Mouse (Mus musculus) ES-Bruce4 (cell line): ENCODE results near the gene Gmcl1. TPM values are rescaled to one million over a fixed set of nuclear protein-coding genes. Genes with fewer than 3 reads are reported as not detected.

Experiments used
- H3K27ac ChIP-seq: 2 replicates; pipeline ENCODE4 v1.5.1; 2012; ENCODE audit warnings: low read length, inconsistent platforms; ENCODE audit not compliant: insufficient read depth
- H3K27me3 ChIP-seq: 2 replicates; pipeline ENCODE4 v1.6.1; 2012; ENCODE audit warnings: mild to moderate bottlenecking, low read length, inconsistent platforms; ENCODE audit not compliant: control insufficient read depth, poor library complexity, insufficient read depth, severe bottlenecking
- H3K36me3 ChIP-seq: 2 replicates; pipeline ENCODE4 v1.6.1; 2012; ENCODE audit warnings: inconsistent platforms, mild to moderate bottlenecking, low read length, moderate library complexity; ENCODE audit not compliant: control insufficient read depth, poor library complexity, insufficient read depth, severe bottlenecking
- H3K4me1 ChIP-seq: one replicate; pipeline ENCODE4 v1.8.1; 2011; ENCODE audit warnings: low read length; ENCODE audit not compliant: control insufficient read depth, insufficient read depth
- H3K4me3 ChIP-seq: 2 replicates; pipeline ENCODE4 v1.5.1; 2011; ENCODE audit warnings: low read depth, mild to moderate bottlenecking, low read length
- H3K9ac ChIP-seq: 2 replicates; pipeline ENCODE4 v1.6.1; 2012; ENCODE audit warnings: low read depth, mild to moderate bottlenecking, inconsistent platforms; ENCODE audit not compliant: poor library complexity, severe bottlenecking
- H3K9me3 ChIP-seq: replicated peaks from 2 replicates; pipeline ENCODE4 v1.6.1; 2012; ENCODE audit warnings: mild to moderate bottlenecking, low read length, inconsistent platforms; ENCODE audit not compliant: control insufficient read depth, poor library complexity, insufficient read depth, severe bottlenecking
- CTCF ChIP-seq: IDR thresholded peaks from one replicate; pipeline ENCODE4 v1.8.1; 2011; ENCODE audit warnings: low read depth, low read length
- EP300 ChIP-seq: IDR thresholded peaks from 2 replicates; pipeline ENCODE4 v1.6.1; 2011; ENCODE audit warnings: low read depth, low read length; ENCODE audit not compliant: insufficient read depth
- POLR2A ChIP-seq: IDR thresholded peaks from one replicate; pipeline ENCODE4 v1.8.1; 2011; ENCODE audit warnings: low read length; ENCODE audit not compliant: insufficient read depth
- polyA plus RNA-seq: library from polyadenylated mRNA; stranded (reverse); fragments of >200 nt; gene quantifications from 2 replicates; pipeline ENCODE4 v1.2.4, GENCODE M21; 2011; ENCODE audit warnings: low read depth; ENCODE audit not compliant: missing spikeins, insufficient read depth, insufficient read length

Gmcl1 gene
- polyA plus RNA-seq = 21.4 and 22.9 TPM in 2 replicates

DNA sequence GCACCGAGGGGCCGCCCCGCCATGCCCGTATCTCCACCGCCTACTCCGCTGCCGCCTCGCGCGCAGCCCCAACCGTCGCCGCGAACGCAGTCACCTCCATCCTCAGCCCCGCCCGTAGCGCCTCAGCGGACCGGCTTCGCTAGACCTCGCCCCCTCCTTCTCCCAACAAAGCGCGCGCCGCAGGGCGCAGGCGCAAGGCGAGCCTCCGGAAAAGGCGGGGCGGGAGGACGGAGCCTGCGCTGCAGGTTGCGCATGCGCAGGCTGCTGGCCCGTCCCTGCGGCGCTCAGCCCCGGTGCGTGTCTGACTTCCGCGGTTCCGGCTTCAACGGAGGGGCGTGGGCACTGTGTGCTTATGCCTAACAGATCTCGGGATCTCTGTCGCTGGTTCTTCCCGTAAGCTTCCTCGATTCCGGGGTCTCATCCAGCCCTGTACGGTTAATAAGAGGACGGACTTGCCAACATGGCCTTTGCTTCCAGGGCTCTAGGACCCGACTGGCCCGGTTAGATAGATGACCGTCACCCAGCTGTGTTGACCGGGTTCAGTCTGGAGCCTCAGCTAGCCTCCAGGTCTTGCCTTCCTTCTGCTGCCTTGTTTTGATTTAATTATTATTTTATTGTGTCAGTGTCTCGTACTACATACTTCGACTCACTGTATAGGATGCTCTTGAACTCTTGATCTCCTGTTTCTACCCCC is at the start of gene Gmcl1:
Gmcl1 (minus strand) TSS at position 201 of the 694 bp plus-strand sequence.
- H3K36me3 ChIP-seq = no peaks in the 10 kb centered on the region
- H3K27ac ChIP-seq = no peak within 1 kb of the TSS
- H3K9ac ChIP-seq = peak within 1 kb of the TSS; percentile 63
- peak within 1 kb of the TSS; percentile 79 for H3K4me3 ChIP-seq
- no peaks in the 10 kb centered on the region for H3K27me3 ChIP-seq
- H3K4me1 ChIP-seq = no peaks in the 10 kb centered on the region
- TF ChIP-seq CTCF (no peak), EP300 (no peak), POLR2A (peak; percentile 84)
- H3K9me3 ChIP-seq = no peaks in the 10 kb centered on the region

DNA sequence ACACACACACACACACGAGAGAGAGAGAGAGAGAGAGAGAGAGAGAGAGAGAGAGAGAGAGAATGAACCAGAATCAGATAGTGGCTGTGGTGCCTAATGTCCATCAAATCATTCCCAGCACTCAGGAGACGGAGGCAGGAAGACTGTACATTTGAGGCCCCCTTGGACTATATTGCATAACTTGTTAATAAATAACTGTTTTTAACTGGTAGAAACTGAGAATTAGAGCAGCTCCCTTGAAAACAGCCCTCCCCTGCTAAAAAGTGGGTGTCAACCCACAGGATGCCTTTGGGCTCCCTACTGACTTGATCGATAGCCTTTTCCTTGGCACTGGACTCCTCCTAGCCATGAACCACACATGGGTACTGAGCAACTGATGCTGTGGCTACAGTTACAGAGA is 49.2 kb upstream of the Gmcl1 start:
- Histone ChIP-seq H3K9me3 (no peaks in the 10 kb centered on the region), H3K36me3 (no peaks in the 10 kb centered on the region), H3K4me3 (no peak overlapping the region), H3K27me3 (no peaks in the 10 kb centered on the region), H3K27ac (no peak overlapping the region), H3K4me1 (no peaks in the 10 kb centered on the region), H3K9ac (no peak overlapping the region)
- TF ChIP-seq EP300 (no peak), POLR2A (no peak), CTCF (no peak)

- no peaks in the 10 kb centered on the region for H3K36me3 ChIP-seq
- no peaks in the 10 kb centered on the region for H3K27me3 ChIP-seq
- H3K4me1 ChIP-seq = no peaks in the 10 kb centered on the region
- H3K27ac ChIP-seq = no peak overlapping the region
- H3K9ac ChIP-seq = no peak overlapping the region
- H3K4me3 ChIP-seq = no peak overlapping the region
- H3K9me3 ChIP-seq = no peaks in the 10 kb centered on the region
- no peak for TF ChIP-seq CTCF
- no peak for TF ChIP-seq EP300
- no peak for TF ChIP-seq POLR2A
Measured at GRCm38 (mm10) chr6:86781361-86781957, 48.3 kb upstream of the Gmcl1 start.

GRCm38 (mm10) chr6:86778910-86779594 is 45.9 kb upstream of the Gmcl1 start:
- no peak for TF ChIP-seq EP300
- TF ChIP-seq CTCF = no peak
- no peak for TF ChIP-seq POLR2A
- no peaks in the 10 kb centered on the region for H3K4me1 ChIP-seq
- H3K27me3 ChIP-seq = no peaks in the 10 kb centered on the region
- no peak overlapping the region for H3K4me3 ChIP-seq
- no peaks in the 10 kb centered on the region for H3K9me3 ChIP-seq
- no peak overlapping the region for H3K9ac ChIP-seq
- no peak overlapping the region for H3K27ac ChIP-seq
- no peaks in the 10 kb centered on the region for H3K36me3 ChIP-seq

DNA sequence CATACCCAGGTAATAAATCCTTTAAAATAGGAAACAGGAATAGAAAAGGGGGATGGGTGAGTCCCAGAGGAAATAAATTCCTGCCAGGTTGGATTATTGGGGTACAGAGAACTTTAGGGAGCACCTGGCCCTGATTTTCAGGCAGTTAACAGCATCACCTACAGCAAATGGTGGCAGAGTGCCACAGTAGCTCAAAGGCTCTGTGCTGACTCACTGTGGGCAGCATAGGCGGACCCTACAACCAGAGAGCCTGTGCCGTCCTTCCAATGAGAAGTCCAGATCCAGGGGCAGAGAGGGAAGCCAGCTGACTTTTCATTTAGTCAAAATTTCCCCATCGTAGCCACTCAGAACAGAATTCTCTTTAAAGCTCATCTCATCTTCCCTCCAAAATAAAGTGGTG is 44.0 kb upstream of the Gmcl1 start:
- Histone ChIP-seq H3K36me3 (no peaks in the 10 kb centered on the region), H3K4me1 (no peaks in the 10 kb centered on the region), H3K4me3 (no peak overlapping the region), H3K9ac (no peak overlapping the region), H3K27me3 (no peaks in the 10 kb centered on the region), H3K27ac (no peak overlapping the region), H3K9me3 (no peaks in the 10 kb centered on the region)
- TF ChIP-seq CTCF = no peak
- TF ChIP-seq EP300 = no peak
- no peak for TF ChIP-seq POLR2A

DNA sequence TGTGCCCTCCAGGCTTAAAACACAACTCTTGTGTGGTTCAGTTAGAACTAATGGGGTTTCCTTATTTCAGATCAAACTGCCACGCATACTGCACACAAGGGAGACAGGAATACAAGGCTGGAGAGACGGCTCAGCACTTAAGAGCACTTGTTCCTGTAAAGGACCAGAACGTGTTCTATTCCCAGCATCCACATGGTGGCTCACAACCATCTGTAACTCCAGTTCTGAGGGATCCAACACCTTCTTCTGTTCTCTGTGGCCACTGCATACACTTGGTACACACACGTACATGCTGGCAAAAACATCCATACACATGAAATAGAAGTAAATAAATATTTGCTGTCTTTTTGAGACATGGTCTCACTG is 43.5 kb upstream of the Gmcl1 start:
- H3K9ac ChIP-seq = no peak overlapping the region
- H3K36me3 ChIP-seq = no peaks in the 10 kb centered on the region
- no peaks in the 10 kb centered on the region for H3K9me3 ChIP-seq
- no peak overlapping the region for H3K27ac ChIP-seq
- no peaks in the 10 kb centered on the region for H3K27me3 ChIP-seq
- H3K4me3 ChIP-seq = no peak overlapping the region
- no peak for TF ChIP-seq CTCF
- TF ChIP-seq EP300 = no peak
- TF ChIP-seq POLR2A = no peak
- H3K4me1 ChIP-seq = no peaks in the 10 kb centered on the region
